ENCODE assay signal across 20 mouse cellular contexts in the genomic region with DNA sequence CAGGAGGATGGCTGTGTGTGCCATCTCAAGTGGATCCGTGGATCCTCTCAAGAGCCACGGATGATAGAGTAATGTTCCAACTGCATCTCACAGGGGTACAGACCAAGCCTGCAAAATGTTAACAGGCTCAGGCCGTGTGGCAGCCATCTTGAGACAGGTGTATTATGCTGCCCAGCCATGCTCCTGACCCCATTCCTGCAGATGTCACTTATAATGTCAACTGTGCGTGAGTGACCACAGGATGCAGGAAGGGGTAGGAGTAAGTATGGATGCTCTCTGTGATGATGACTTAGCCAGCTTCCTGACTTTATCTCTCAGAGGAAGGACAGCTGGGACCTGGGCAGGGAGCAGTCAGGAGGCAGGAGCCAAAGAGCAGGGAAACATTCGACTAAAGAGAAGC.
DNase-seq lines count a peak whose midpoint lies in the region; ATAC-seq and TF ChIP-seq lines count a peak whose summit lies in the region.
"Had no signal": no experiment of that assay in that cellular context is flagged by ENCODE, and none has a peak within 500 bp of the region (broad histone marks: within the 10 kb centered on the region; RNA-seq: fewer than 3 reads in every experiment).

No protein-coding gene starts in this region.

- no peaks in the 10 kb centered on the region for H3K9me3 ChIP-seq in heart, embryonic 11.5 days (replicated peaks; ENCODE audit: control insufficient read depth, low read length)
- peaks cover 31% of the 10 kb centered on the region for H3K9me3 ChIP-seq in megakaryocyte, embryonic 14.5 days

- H3K79me2 ChIP-seq in heart, adult 2 months (replicated peaks; ENCODE audit: control insufficient read depth, insufficient read depth, low read length), result no peaks in the 10 kb centered on the region; the same call in 1 of the 2 replicates

- WGBS in heart, embryonic 11.5 days (ENCODE audit: insufficient replicate concordance), result 86% methylated on average over 5 of the region's 5 CpGs
- 68% methylated on average over 5 of the region's 5 CpGs for WGBS in heart, adult 2 months

- H3K4me1 ChIP-seq in heart, embryonic 11.5 days (ENCODE audit: control insufficient read depth, insufficient read depth, low read length), result peaks cover 27% of the 10 kb centered on the region
- H3K4me1 ChIP-seq in heart, adult 2 months (ENCODE audit: control insufficient read depth, insufficient read depth, low read length), result peaks cover 20% of the 10 kb centered on the region
- H3K4me1 ChIP-seq in megakaryocyte, embryonic 14.5 days, result peaks cover 5% of the 10 kb centered on the region

- no peak overlapping the region for H3K4me3 ChIP-seq in heart, embryonic 11.5 days (ENCODE audit: low read depth, low read length)
- no peak overlapping the region for H3K4me3 ChIP-seq in heart, adult 2 months
- peak overlapping the region; percentile 10 for H3K4me3 ChIP-seq in megakaryocyte, embryonic 14.5 days (replicated peaks)

- H3K36me3 ChIP-seq in heart, embryonic 11.5 days (ENCODE audit: control insufficient read depth, insufficient read depth, low read length), result peaks cover 12% of the 10 kb centered on the region
- H3K36me3 ChIP-seq in heart, adult 2 months (ENCODE audit: control insufficient read depth, insufficient read depth, low read length), result peaks cover 7% of the 10 kb centered on the region; the same call in 1 of the 2 replicates
- peaks cover 8% of the 10 kb centered on the region for H3K36me3 ChIP-seq in megakaryocyte, embryonic 14.5 days (replicated peaks; ENCODE audit: low read length)
- H3K36me3 ChIP-seq: G1E had no signal

- H3K4me2 ChIP-seq in heart, embryonic 11.5 days, result no peak overlapping the region

- TF ChIP-seq EP300 in heart, adult 2 months (IDR thresholded peaks at IDR 0.05; ENCODE audit: insufficient read depth, low read depth, low read length), result no peak

- intact Hi-C loops in heart, adult 2 months (cut with DNase I), result no loop called here

- no peaks in the 10 kb centered on the region for H3K27me3 ChIP-seq in heart, embryonic 11.5 days (ENCODE audit: control insufficient read depth, insufficient read depth, low read length)
- H3K27me3 ChIP-seq in heart, adult 2 months (ENCODE audit: control insufficient read depth, insufficient read depth, low read length), result no peaks in the 10 kb centered on the region
- H3K27me3 ChIP-seq in megakaryocyte, embryonic 14.5 days (replicated peaks), result peaks cover under 1% of the 10 kb centered on the region
- H3K27me3 ChIP-seq: Patski had no signal

- no peak overlapping the region for H3K27ac ChIP-seq in heart, embryonic 11.5 days (ENCODE audit: low read depth, low read length)
- H3K27ac ChIP-seq in heart, adult 2 months, result peak overlapping the region; percentile 33

- no peak for TF ChIP-seq POLR2A in heart, adult 2 months (IDR thresholded peaks at IDR 0.05; ENCODE audit: insufficient read depth, low read depth, low read length)

- DNase-seq in heart, adult 11 months, result peak; percentile 91
- DNase-seq in heart, adult 2 months, result no peak
- no peak for DNase-seq in heart, adult 8-10 months (ENCODE audit: low spot score)
- DNase-seq: adrenal gland, adult 2 months; adrenal gland, adult 8-10 months; adrenal gland, postnatal 10 days; adrenal gland, postnatal 14 days; adrenal gland, postnatal 25 days; adrenal gland, postnatal 36 days; B cell, adult 2 months; cerebellum, adult 11 months; cerebellum, adult 11-12 months; cerebellum, adult 18-20 months had no signal

- no peak for TF ChIP-seq CTCF in heart, adult 2 months (IDR thresholded peaks at IDR 0.05)

- ATAC-seq in heart, embryonic 11.5 days (replicated peaks; ENCODE audit: insufficient number of reproducible peaks, low FRiP score, low TSS enrichment), result no peak
- no peak for ATAC-seq in megakaryocyte, adult 5-6 weeks (ENCODE audit: poor library complexity, severe bottlenecking)
- ATAC-seq: activated CD4-positive, CD25-positive, alpha-beta regulatory T cell, adult 4 months; CD4-positive, CD25-positive, alpha-beta regulatory T cell, adult 4 months; Patski had no signal

- H3K9ac ChIP-seq in heart, embryonic 11.5 days (ENCODE audit: low read depth, low read length), result no peak overlapping the region
- H3K9ac ChIP-seq in heart, adult 2 months (ENCODE audit: low read depth, low read length), result no peak overlapping the region
